Mouse (Mus musculus) heart, adult 2 months (tissue): ENCODE results near the gene Slc5a11. TPM values are rescaled to one million over a fixed set of nuclear protein-coding genes. Genes with fewer than 3 reads are reported as not detected.

Experiments
- DNase-seq, 2 experiments: peaks; one replicate each; pipeline ENCODE4 v3.0.0; 2021
- H3K27ac ChIP-seq: fragments of 200-600 bp; 2 replicates; pipeline ENCODE4 v1.8.1; 2022
- H3K27me3 ChIP-seq: fragments of 200-500 bp; 2 replicates; pipeline ENCODE4 v1.6.1; 2012; ENCODE audit warnings: mild to moderate bottlenecking, low read length, inconsistent platforms, mixed read lengths; ENCODE audit not compliant: control insufficient read depth, insufficient read depth
- H3K36me3 ChIP-seq: fragments of 200-500 bp; 2 replicates; pipeline ENCODE4 v1.6.1; 2012; ENCODE audit warnings: low read length, inconsistent platforms; ENCODE audit not compliant: control insufficient read depth, insufficient read depth
- H3K4me1 ChIP-seq: fragments of 200-500 bp; 2 replicates; pipeline ENCODE4 v1.6.1; 2011; ENCODE audit warnings: low read length; ENCODE audit not compliant: control insufficient read depth, insufficient read depth
- H3K4me3 ChIP-seq: fragments of 200-600 bp; 2 replicates; pipeline ENCODE4 v1.8.1; 2022
- H3K79me2 ChIP-seq: fragments of 200-500 bp; replicated peaks from 2 replicates; pipeline ENCODE4 v1.6.1; 2012; ENCODE audit warnings: mild to moderate bottlenecking, inconsistent platforms, low read length, moderate library complexity, mixed read lengths; ENCODE audit not compliant: control insufficient read depth, insufficient read depth
- H3K9ac ChIP-seq: fragments of 200-500 bp; 2 replicates; pipeline ENCODE4 v1.6.1; 2012; ENCODE audit warnings: low read depth, mild to moderate bottlenecking, control low read depth, inconsistent platforms, low read length, mixed read lengths
- CTCF ChIP-seq: fragments of 200-600 bp; IDR thresholded peaks from 2 replicates; pipeline ENCODE4 v1.8.1; 2022; ENCODE audit warnings: antibody characterized with exemption, mild to moderate bottlenecking, moderate library complexity
- EP300 ChIP-seq: fragments of 200-500 bp; IDR thresholded peaks from 2 replicates; pipeline ENCODE4 v1.6.1; 2011; ENCODE audit warnings: low read depth, low read length, control low read depth; ENCODE audit not compliant: insufficient read depth
- POLR2A ChIP-seq: fragments of 200-500 bp; IDR thresholded peaks from 2 replicates; pipeline ENCODE4 v1.6.1; 2011; ENCODE audit warnings: mild to moderate bottlenecking, low read depth, low read length, control low read depth; ENCODE audit not compliant: insufficient read depth
- WGBS: fragments of 180-500 bp; shearing (Covaris S2); methylation state at CpG from one replicate; pipeline ENCODE4 v1.1.7; 2018; 5-methylcytosine and 5-hydroxymethylcytosine counted together
- intact Hi-C: fragments of 180-260 bp; cut with DNase I; formaldehyde crosslinking; loops from one replicate; pipeline ENCODE4 v1.15.1; 2025
- polyA plus RNA-seq: library from polyadenylated mRNA; depleted of rRNA; stranded (reverse); fragments of >200 nt; gene quantifications from 2 replicates; pipeline ENCODE4 v1.2.3, GENCODE M21; 2012
- total RNA-seq, 2 experiments: library from RNA; stranded (reverse); gene quantifications; 2 replicates each; pipeline ENCODE4 v1.2.3; 2021

The Slc5a11 gene
- total and polyA plus RNA-seq, 3 experiments, result 0.10 TPM; not detected in 2

- H3K27me3 ChIP-seq, result no peaks in the 10 kb centered on the region
- no peaks in the 10 kb centered on the region for H3K36me3 ChIP-seq
- H3K4me1 ChIP-seq, result no peaks in the 10 kb centered on the region
- intact Hi-C loops, result no loop called here
- DNase-seq, result no peak
- H3K4me3 ChIP-seq, result no peak overlapping the region
- H3K27ac ChIP-seq, result no peak overlapping the region
- H3K79me2 ChIP-seq, result no peaks in the 10 kb centered on the region
- H3K9ac ChIP-seq, result no peak overlapping the region
- WGBS, result 75% methylated on average over 5 of the region's 5 CpGs
- no peak for TF ChIP-seq POLR2A
- no peak for TF ChIP-seq CTCF
- TF ChIP-seq EP300, result no peak
These were observed 22.8 kb upstream of the Slc5a11 start for GRCm38 (mm10) chr7:123191731-123192130.

- H3K36me3 ChIP-seq, result no peaks in the 10 kb centered on the region
- WGBS, result 93% methylated on average over 12 of the region's 12 CpGs
These were observed 21.4 kb upstream of the Slc5a11 start for GRCm38 (mm10) chr7:123193201-123193600.

GRCm38 (mm10) chr7:123194696-123195095 lies 19.9 kb upstream of the Slc5a11 start:
- 87% methylated on average over 8 of the region's 8 CpGs for WGBS
- no peak overlapping the region for H3K27ac ChIP-seq
- no peak for DNase-seq
- intact Hi-C loops, result no loop called here
- TF ChIP-seq POLR2A, result no peak
- TF ChIP-seq CTCF, result no peak
- TF ChIP-seq EP300, result no peak
- no peak overlapping the region for H3K9ac ChIP-seq
- H3K4me3 ChIP-seq, result no peak overlapping the region
- H3K4me1 ChIP-seq, result no peaks in the 10 kb centered on the region
- no peaks in the 10 kb centered on the region for H3K79me2 ChIP-seq
- no peaks in the 10 kb centered on the region for H3K27me3 ChIP-seq
- H3K36me3 ChIP-seq, result no peaks in the 10 kb centered on the region

More at GRCm38 (mm10) chr7:123193201-123193600, 21.4 kb upstream of the Slc5a11 start:
- no peak for DNase-seq
- Histone ChIP-seq H3K4me3 (no peak overlapping the region), H3K27me3 (no peaks in the 10 kb centered on the region), H3K9ac (no peak overlapping the region), H3K79me2 (no peaks in the 10 kb centered on the region), H3K27ac (no peak overlapping the region), H3K4me1 (no peaks in the 10 kb centered on the region)
- intact Hi-C loops, result no loop called here
- TF ChIP-seq POLR2A (no peak), EP300 (no peak), CTCF (no peak)

GRCm38 (mm10) chr7:123196432-123196831 lies 18.1 kb upstream of the Slc5a11 start:
- TF ChIP-seq POLR2A (no peak), CTCF (no peak), EP300 (no peak)

GRCm38 (mm10) chr7:123198695-123199094 lies 15.9 kb upstream of the Slc5a11 start:
- DNase-seq, result no peak
- Histone ChIP-seq H3K4me1 (no peaks in the 10 kb centered on the region), H3K4me3 (no peak overlapping the region), H3K27me3 (no peaks in the 10 kb centered on the region), H3K27ac (no peak overlapping the region), H3K79me2 (no peaks in the 10 kb centered on the region), H3K36me3 (no peaks in the 10 kb centered on the region), H3K9ac (no peak overlapping the region)
- intact Hi-C loops, result no loop called here
- 69% methylated on average over 10 of the region's 10 CpGs for WGBS
- TF ChIP-seq POLR2A, result no peak
- TF ChIP-seq CTCF, result no peak
- no peak for TF ChIP-seq EP300

More at GRCm38 (mm10) chr7:123196432-123196831, 18.1 kb upstream of the Slc5a11 start:
- H3K27me3 ChIP-seq, result no peaks in the 10 kb centered on the region
- no peak overlapping the region for H3K9ac ChIP-seq
- 60% methylated on average over 5 of the region's 5 CpGs for WGBS
- no peak for DNase-seq
- H3K79me2 ChIP-seq, result no peaks in the 10 kb centered on the region
- H3K4me1 ChIP-seq, result no peaks in the 10 kb centered on the region
- no peak overlapping the region for H3K27ac ChIP-seq
- intact Hi-C loops, result no loop called here
- no peaks in the 10 kb centered on the region for H3K36me3 ChIP-seq
- no peak overlapping the region for H3K4me3 ChIP-seq

- Histone ChIP-seq H3K79me2 (no peaks in the 10 kb centered on the region), H3K4me1 (no peaks in the 10 kb centered on the region), H3K4me3 (no peak overlapping the region), H3K27me3 (no peaks in the 10 kb centered on the region), H3K27ac (no peak overlapping the region), H3K36me3 (no peaks in the 10 kb centered on the region), H3K9ac (no peak overlapping the region)
- DNase-seq, result no peak
- WGBS, result 77% methylated on average over 3 of the region's 3 CpGs
- no peak for TF ChIP-seq CTCF
- intact Hi-C loops, result no loop called here
These were observed 15.4 kb upstream of the Slc5a11 start for GRCm38 (mm10) chr7:123199151-123199550.
